Mouse (Mus musculus): ENCODE data around the gene Med25. TPM values are rescaled to one million over a fixed set of nuclear protein-coding genes. Genes with fewer than 3 reads are reported as not detected.

The Med25 gene
- polyA plus RNA-seq (2016; fragmentation: Nextera tagmentation; extraction: Ambion mirVana) = 213 and 220 TPM in 2 replicates

GRCm38 (mm10) chr7:44892276-44892921 lies at the start of gene Med25:
Med25 (minus strand) TSS chr7:44892712.
- Histone ChIP-seq H3K9me3 (replicated peaks) (no peaks in the 10 kb centered on the region), H3K36me3 (peaks cover 39% of the 10 kb centered on the region), H3K4me3 (peak within 1 kb of the TSS; percentile 90), H3K27me3 (ENCODE audit: low read depth, poor library complexity, severe bottlenecking) (no peaks in the 10 kb centered on the region), H3K27ac (replicated peaks) (peak within 1 kb of the TSS; percentile 95), H3K4me1 (peaks cover 74% of the 10 kb centered on the region)
- under 1% methylated on average over 56 of the region's 56 CpGs for WGBS
- peak; percentile 96 for DNase-seq (ENCODE audit: low spot score)

DNA sequence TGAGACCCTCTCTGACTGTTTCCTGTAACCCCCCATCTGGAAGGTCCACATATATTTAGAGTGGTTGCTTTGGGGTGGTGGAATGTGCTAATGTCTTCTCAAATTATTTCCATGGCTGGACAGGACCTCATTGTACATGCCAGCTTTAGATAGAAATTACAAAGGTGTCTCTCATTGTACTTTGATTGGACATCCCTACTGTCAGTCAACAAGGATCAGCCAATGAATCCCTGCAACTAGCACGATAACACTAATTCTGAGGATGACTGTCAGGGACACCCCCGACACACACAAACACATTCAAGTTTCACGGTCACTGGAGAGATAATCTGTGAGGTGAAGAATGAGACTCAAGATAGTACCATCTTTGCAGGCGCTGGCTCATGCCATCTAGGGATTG lies 46.2 kb upstream of the Med25 start:
- no peak overlapping the region for H3K27ac ChIP-seq (replicated peaks)
- H3K4me3 ChIP-seq = no peak overlapping the region
- DNase-seq (ENCODE audit: low spot score) = no peak
- no peaks in the 10 kb centered on the region for H3K27me3 ChIP-seq (ENCODE audit: low read depth, poor library complexity, severe bottlenecking)
- no peaks in the 10 kb centered on the region; the same call in 1 of the 2 replicates for H3K9me3 ChIP-seq (replicated peaks)
- 92% methylated on average over 4 of the region's 4 CpGs for WGBS
- no peaks in the 10 kb centered on the region for H3K36me3 ChIP-seq
- no peaks in the 10 kb centered on the region for H3K4me1 ChIP-seq

DNA sequence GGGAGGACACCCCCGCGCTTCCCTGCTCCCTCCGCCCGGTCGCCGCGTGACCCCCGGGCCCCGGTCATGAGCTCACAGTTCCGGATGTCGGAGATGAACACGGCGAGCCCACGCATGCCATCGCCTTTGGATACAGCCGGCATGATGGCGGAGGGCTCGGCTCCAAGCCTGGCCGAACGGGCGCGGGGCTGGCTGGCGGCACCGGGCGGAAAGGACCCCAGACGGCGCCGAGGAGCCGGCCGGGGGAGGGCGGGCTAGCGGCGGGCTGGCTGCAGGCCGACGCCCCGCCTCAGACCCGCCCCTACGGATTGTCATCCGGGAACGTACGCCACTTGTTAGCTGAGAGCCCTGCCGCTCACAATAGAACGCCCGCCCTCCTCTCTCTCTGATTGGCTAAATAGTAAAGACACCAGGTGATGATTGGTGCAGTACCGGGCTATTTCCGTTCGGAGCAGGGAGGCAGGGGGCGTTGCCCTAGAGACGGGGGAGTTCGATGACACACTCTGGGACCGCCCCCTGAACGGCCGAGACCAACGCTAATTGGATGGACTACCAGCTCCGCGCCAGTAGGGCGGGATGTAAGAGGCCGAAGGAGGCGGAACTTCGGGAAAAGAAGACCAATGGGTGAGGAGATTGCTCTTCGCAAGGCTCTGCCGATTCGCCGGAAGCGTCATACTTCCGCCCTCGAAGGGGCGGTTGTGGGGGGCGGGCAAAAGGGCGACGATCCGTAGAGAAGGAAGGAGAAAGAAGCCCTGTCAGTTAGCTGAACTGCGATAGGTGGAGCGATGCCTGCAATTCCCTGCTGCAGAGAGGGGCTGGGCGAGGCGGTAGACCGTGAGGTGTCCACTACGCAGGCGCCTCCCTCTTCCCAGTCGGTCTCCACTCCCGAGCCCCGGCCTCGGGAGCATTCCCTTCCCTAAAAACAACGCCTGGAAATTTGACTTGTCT lies 37.0 kb upstream of the Med25 start, which contains the start of gene Ap2a1:
Gene Ap2a1, minus strand, starts transcription at position 293 of the 948 bp plus-strand sequence.
- H3K4me1 ChIP-seq = peaks cover 28% of the 10 kb centered on the region
- peak; percentile 100 for DNase-seq (ENCODE audit: low spot score)
- peak within 1 kb of the TSS; percentile 74 for H3K4me3 ChIP-seq
- no peaks in the 10 kb centered on the region for H3K9me3 ChIP-seq (replicated peaks)
- no peaks in the 10 kb centered on the region for H3K27me3 ChIP-seq (ENCODE audit: low read depth, poor library complexity, severe bottlenecking)
- WGBS = under 1% methylated on average over 84 of the region's 84 CpGs
- peak within 1 kb of the TSS; percentile 90 for H3K27ac ChIP-seq (replicated peaks)
- H3K36me3 ChIP-seq = peaks cover 24% of the 10 kb centered on the region

- Histone ChIP-seq H3K4me1 (peaks cover 28% of the 10 kb centered on the region), H3K27ac (replicated peaks) (peak overlapping the region; percentile 90), H3K9me3 (replicated peaks) (no peaks in the 10 kb centered on the region), H3K4me3 (peak overlapping the region; percentile 74), H3K27me3 (ENCODE audit: low read depth, poor library complexity, severe bottlenecking) (no peaks in the 10 kb centered on the region), H3K36me3 (peaks cover 33% of the 10 kb centered on the region)
- no peak for DNase-seq (ENCODE audit: low spot score)
- WGBS = 0% methylated on average over 1 of the region's 1 CpGs
Observed at GRCm38 (mm10) chr7:44928570-44928969, 36.1 kb upstream of the Med25 start.

DNA sequence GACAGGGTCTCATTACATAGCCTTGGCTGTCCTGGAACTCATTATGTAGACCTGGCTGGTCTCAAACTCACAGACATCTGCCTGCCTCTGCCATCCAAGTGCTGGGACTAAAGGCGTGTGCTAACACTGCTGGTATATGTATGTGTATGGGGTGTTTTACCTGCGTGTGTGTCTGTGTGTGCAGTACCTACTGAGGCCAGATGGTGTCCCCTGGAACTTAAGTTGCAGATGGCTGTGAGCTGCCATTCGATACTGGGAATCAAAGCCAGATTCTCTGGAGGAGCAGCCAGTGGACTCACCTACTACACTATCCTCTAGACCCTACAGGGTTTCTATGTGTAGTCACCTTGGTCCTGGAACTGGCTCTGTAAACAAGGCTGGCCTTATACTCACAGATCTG lies 33.0 kb upstream of the Med25 start:
- no peak for DNase-seq (ENCODE audit: low spot score)
- H3K36me3 ChIP-seq = peaks cover 57% of the 10 kb centered on the region
- 78% methylated on average over 3 of the region's 3 CpGs for WGBS

GRCm38 (mm10) chr7:44922530-44922929 lies 30.0 kb upstream of the Med25 start:
- H3K27ac ChIP-seq (replicated peaks) = no peak overlapping the region
- H3K9me3 ChIP-seq (replicated peaks) = no peaks in the 10 kb centered on the region
- no peak for DNase-seq (ENCODE audit: low spot score)
- H3K4me1 ChIP-seq = peaks cover 4% of the 10 kb centered on the region
- H3K27me3 ChIP-seq (ENCODE audit: low read depth, poor library complexity, severe bottlenecking) = no peaks in the 10 kb centered on the region
- peaks cover 74% of the 10 kb centered on the region for H3K36me3 ChIP-seq
- no peak overlapping the region for H3K4me3 ChIP-seq

More for the DNA sequence above, 33.0 kb upstream of the Med25 start:
- no peak overlapping the region for H3K27ac ChIP-seq (replicated peaks)
- H3K4me3 ChIP-seq = no peak overlapping the region
- peaks cover 24% of the 10 kb centered on the region for H3K4me1 ChIP-seq
- H3K27me3 ChIP-seq (ENCODE audit: low read depth, poor library complexity, severe bottlenecking) = no peaks in the 10 kb centered on the region
- H3K9me3 ChIP-seq (replicated peaks) = no peaks in the 10 kb centered on the region

DNA sequence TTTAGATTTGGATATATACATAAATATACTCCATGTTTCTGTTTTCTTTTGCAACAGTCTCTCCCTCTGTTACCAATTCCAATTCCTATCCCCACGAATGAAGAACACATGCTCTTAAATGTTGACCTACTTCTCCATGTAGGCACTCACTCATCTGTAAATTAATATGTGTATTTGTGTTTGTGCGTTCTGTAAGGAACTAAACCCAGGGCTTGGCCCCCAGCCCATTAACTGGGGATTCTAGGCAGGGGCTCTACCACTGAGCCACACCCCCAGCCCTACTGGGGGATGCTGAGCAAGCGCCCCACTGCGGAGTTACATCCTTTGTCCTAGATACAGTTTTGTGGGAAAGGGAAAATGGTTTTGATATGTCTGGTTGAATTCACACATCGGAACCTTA lies 26.6 kb upstream of the Med25 start:
- Histone ChIP-seq H3K27me3 (ENCODE audit: low read depth, poor library complexity, severe bottlenecking) (no peaks in the 10 kb centered on the region), H3K4me3 (no peak overlapping the region), H3K27ac (replicated peaks) (no peak overlapping the region), H3K9me3 (replicated peaks) (no peaks in the 10 kb centered on the region), H3K36me3 (peaks cover 78% of the 10 kb centered on the region), H3K4me1 (no peaks in the 10 kb centered on the region)
- DNase-seq (ENCODE audit: low spot score) = no peak
- 91% methylated on average over 5 of the region's 5 CpGs for WGBS

- Histone ChIP-seq H3K36me3 (peaks cover 78% of the 10 kb centered on the region), H3K27me3 (ENCODE audit: low read depth, poor library complexity, severe bottlenecking) (no peaks in the 10 kb centered on the region), H3K4me3 (no peak overlapping the region), H3K9me3 (replicated peaks) (no peaks in the 10 kb centered on the region), H3K27ac (replicated peaks) (no peak overlapping the region), H3K4me1 (no peaks in the 10 kb centered on the region)
- no peak for DNase-seq (ENCODE audit: low spot score)
- 91% methylated on average over 3 of the region's 3 CpGs for WGBS
Observed at GRCm38 (mm10) chr7:44918219-44918618, 25.7 kb upstream of the Med25 start.

GRCm38 (mm10) chr7:44916881-44917280 lies 24.4 kb upstream of the Med25 start:
- no peak overlapping the region for H3K27ac ChIP-seq (replicated peaks)
- no peak for DNase-seq (ENCODE audit: low spot score)
- H3K4me3 ChIP-seq = no peak overlapping the region
- H3K4me1 ChIP-seq = no peaks in the 10 kb centered on the region
- H3K9me3 ChIP-seq (replicated peaks) = no peaks in the 10 kb centered on the region
- WGBS = 89% methylated on average over 4 of the region's 4 CpGs
- H3K36me3 ChIP-seq = peaks cover 77% of the 10 kb centered on the region
- H3K27me3 ChIP-seq (ENCODE audit: low read depth, poor library complexity, severe bottlenecking) = no peaks in the 10 kb centered on the region

DNA sequence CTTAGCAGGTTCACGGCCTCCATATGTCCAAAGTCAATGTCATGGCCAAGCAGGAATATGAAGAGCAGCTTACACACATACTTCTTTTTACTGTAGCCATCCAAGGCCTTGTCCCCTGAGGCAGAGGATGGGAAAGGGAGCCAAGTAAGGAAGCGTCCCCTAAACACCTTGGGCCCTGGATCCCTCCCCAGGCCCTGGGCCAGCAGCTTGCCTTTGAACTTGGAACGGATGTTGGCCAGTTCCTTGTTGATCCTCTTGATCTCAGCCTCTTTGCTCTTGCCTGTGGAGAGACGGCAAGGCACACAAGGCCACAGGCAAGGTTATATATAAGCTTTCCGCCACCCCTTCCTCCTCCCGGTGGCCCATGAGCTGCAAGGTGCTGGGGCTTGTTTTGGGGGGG lies 23.7 kb upstream of the Med25 start:
- Histone ChIP-seq H3K27ac (replicated peaks) (no peak overlapping the region), H3K4me1 (no peaks in the 10 kb centered on the region), H3K27me3 (ENCODE audit: low read depth, poor library complexity, severe bottlenecking) (no peaks in the 10 kb centered on the region), H3K36me3 (peaks cover 79% of the 10 kb centered on the region), H3K9me3 (replicated peaks) (no peaks in the 10 kb centered on the region), H3K4me3 (no peak overlapping the region)
- 85% methylated on average over 6 of the region's 6 CpGs for WGBS
- DNase-seq (ENCODE audit: low spot score) = no peak

DNA sequence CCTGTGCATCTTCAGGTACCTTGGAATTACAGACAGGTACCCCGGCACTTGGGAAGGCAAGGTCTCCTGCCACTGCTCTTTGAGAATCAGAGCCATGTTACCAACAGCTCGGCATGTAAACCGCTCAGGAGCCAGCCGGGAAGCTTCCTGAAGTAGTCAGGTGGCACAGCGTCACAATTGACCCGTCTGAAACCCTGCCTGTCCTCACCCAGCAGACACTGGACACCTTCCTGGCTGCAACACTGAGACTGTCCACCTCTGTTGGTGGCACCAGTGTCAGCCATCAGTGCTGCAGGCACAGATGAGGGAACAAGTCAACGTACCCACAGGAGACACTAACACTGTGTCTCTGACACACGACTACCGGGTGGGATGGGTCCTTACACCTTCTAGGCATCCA lies 22.8 kb upstream of the Med25 start:
- no peaks in the 10 kb centered on the region for H3K27me3 ChIP-seq (ENCODE audit: low read depth, poor library complexity, severe bottlenecking)
- WGBS = 93% methylated on average over 9 of the region's 9 CpGs
- no peak overlapping the region for H3K4me3 ChIP-seq
- H3K4me1 ChIP-seq = no peaks in the 10 kb centered on the region
- no peak for DNase-seq (ENCODE audit: low spot score)
- H3K9me3 ChIP-seq (replicated peaks) = no peaks in the 10 kb centered on the region
- H3K27ac ChIP-seq (replicated peaks) = no peak overlapping the region
- peaks cover 85% of the 10 kb centered on the region for H3K36me3 ChIP-seq

DNA sequence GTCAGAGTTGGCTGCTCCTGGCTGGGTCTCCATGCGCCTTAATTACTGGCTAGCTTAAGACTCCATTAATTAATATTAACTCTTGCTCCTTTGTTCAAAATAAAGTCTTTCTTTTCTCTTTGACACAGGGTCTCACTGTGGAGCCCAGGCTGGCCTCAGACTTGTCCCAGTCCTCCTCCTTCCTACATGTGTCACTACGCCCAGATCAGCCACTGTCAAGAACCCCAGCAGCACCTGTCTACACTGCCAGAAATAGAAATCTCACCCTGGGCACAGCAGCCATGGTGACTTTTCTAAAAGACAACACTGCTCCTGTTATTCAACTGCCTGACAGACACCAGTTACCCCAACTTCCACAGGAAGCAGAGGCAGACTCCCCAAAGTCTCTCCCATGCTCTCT lies 21.9 kb upstream of the Med25 start:
- H3K27me3 ChIP-seq (ENCODE audit: low read depth, poor library complexity, severe bottlenecking) = no peaks in the 10 kb centered on the region
- H3K4me1 ChIP-seq = no peaks in the 10 kb centered on the region
- 94% methylated on average over 2 of the region's 2 CpGs for WGBS
- H3K4me3 ChIP-seq = no peak overlapping the region
- DNase-seq (ENCODE audit: low spot score) = no peak
- no peak overlapping the region for H3K27ac ChIP-seq (replicated peaks)
- H3K36me3 ChIP-seq = peaks cover 86% of the 10 kb centered on the region
- H3K9me3 ChIP-seq (replicated peaks) = no peaks in the 10 kb centered on the region
